Mouse (Mus musculus) heart, postnatal 4 days (tissue): ENCODE data around the gene Gm17482. TPM values are rescaled to one million over a fixed set of nuclear protein-coding genes. Genes with fewer than 3 reads are reported as not detected.

Source experiments
- DNase-seq: peaks from one replicate; pipeline ENCODE4 v3.0.0; 2021
- total RNA-seq, 2 experiments: library from RNA; stranded (reverse); gene quantifications; 2 replicates each; pipeline ENCODE4 v1.2.3; 2021

Gm17482 gene
- total RNA-seq, 2 experiments from 2014 or later = not detected

GRCm38 (mm10) chr6:115293877-115294276 lies 66.7 kb downstream of the Gm17482 start:
- no peak for DNase-seq

DNA sequence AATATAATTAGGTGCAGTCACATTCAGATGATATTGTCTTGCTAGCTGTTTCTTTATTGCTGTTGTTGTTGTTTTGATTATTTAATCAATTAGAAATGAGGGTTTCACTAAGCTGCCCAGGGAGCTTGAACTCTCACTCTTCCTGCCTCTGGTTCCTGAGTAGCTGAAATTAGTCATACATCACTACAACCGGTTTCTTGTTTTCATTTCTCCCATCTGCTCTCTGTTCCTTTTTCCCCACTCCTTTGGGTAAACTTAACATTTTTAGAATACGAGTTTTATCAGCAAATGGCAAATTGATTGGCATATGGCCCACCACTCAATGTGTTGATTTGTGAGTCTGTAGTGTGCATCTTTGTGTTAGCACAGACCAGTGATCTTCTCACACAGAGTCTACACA lies 80.0 kb downstream of the Gm17482 start:
- DNase-seq = no peak

Other genes with a start within 250 kb of the Gm17482 start
- 10 to 100 TPM; 23.3 to 25.3 TPM for gene Tamm41, start 189.5 kb upstream of the Gm17482 start, total RNA-seq
- gene Syn2, start 92.4 kb upstream of the Gm17482 start, total RNA-seq = 1 to 10 TPM; 3.2 to 4.0 TPM
- gene Timp4, start 24.9 kb downstream of the Gm17482 start, total RNA-seq = 1 to 10 TPM; 1.3 to 2.2 TPM
- gene Pparg, start 133.6 kb downstream of the Gm17482 start, total RNA-seq = 1 to 10 TPM; 7.6 to 9.5 TPM